Mouse (Mus musculus) hindbrain, embryonic 16.5 days (tissue): ENCODE results near the gene 1700093K21Rik. TPM values are rescaled to one million over a fixed set of nuclear protein-coding genes. Genes with fewer than 3 reads are reported as not detected.
"Not testable (repeated sequence)": the region's sequence is repeated elsewhere in the genome, so short reads cannot be mapped to it uniquely, and the experiment has no call there.

Source experiments
- ATAC-seq: fragments of 200-750 bp; cut with Nextera tagmentation; 2 replicates; pipeline ENCODE4 v1.8.0; 2017; ENCODE audit warnings: moderate TSS enrichment, moderate library complexity
- H3K27ac ChIP-seq: fragments of 300-500 bp; sonication (generic); 2 replicates; pipeline ENCODE4 v1.5.1; 2014; ENCODE audit warnings: low read depth, mild to moderate bottlenecking, control low read depth, low read length, moderate library complexity
- H3K27me3 ChIP-seq: fragments of 300-500 bp; sonication (generic); replicated peaks from 2 replicates; pipeline ENCODE4 v1.6.1; 2014; ENCODE audit warnings: low read length; ENCODE audit not compliant: control insufficient read depth, insufficient read depth
- H3K36me3 ChIP-seq: fragments of 300-500 bp; sonication (generic); 2 replicates; pipeline ENCODE4 v1.6.1; 2014; ENCODE audit warnings: mild to moderate bottlenecking, low read length, moderate library complexity, mixed read lengths; ENCODE audit not compliant: control insufficient read depth, insufficient read depth
- H3K4me1 ChIP-seq: fragments of 300-500 bp; sonication (generic); 2 replicates; pipeline ENCODE4 v1.6.1; 2014; ENCODE audit warnings: low read depth, low read length; ENCODE audit not compliant: control insufficient read depth, insufficient read depth
- H3K4me2 ChIP-seq: fragments of 300-500 bp; sonication (generic); 2 replicates; pipeline ENCODE4 v1.6.1; 2014; ENCODE audit warnings: mild to moderate bottlenecking, low read length, control low read depth, moderate library complexity
- H3K4me3 ChIP-seq: fragments of 300-500 bp; sonication (generic); 2 replicates; pipeline ENCODE4 v1.5.1; 2014; ENCODE audit warnings: mild to moderate bottlenecking, low read length, control low read depth, moderate library complexity
- H3K9ac ChIP-seq: fragments of 300-500 bp; sonication (generic); 2 replicates; pipeline ENCODE4 v1.6.1; 2014; ENCODE audit warnings: low read depth, mild to moderate bottlenecking, control low read depth, low read length, moderate library complexity
- H3K9me3 ChIP-seq: fragments of 300-500 bp; sonication (generic); 2 replicates; pipeline ENCODE4 v1.6.1; 2014; ENCODE audit warnings: mild to moderate bottlenecking, low read length, moderate library complexity; ENCODE audit not compliant: control insufficient read depth
- WGBS: fragments of 180-500 bp; shearing (Covaris S2); extraction: QIAGEN DNeasy Blood & Tissue Kit; methylation state at CpG from one replicate; pipeline ENCODE4 v1.1.7; 2014; 5-methylcytosine and 5-hydroxymethylcytosine counted together
- polyA plus RNA-seq: library from polyadenylated mRNA; unstranded; fragments of >200 nt; fragmentation: Nextera tagmentation; extraction: Ambion mirVana; gene quantifications from 2 replicates; pipeline ENCODE4 v1.2.1, GENCODE M21; 2015

The 1700093K21Rik gene
- polyA plus RNA-seq, result not detected in 2 replicates

- Histone ChIP-seq H3K27me3 (no peaks in the 10 kb centered on the region), H3K4me1 (no peaks in the 10 kb centered on the region), H3K4me3 (no peak within 1 kb of the TSS), H3K4me2 (no peak within 1 kb of the TSS), H3K36me3 (no peaks in the 10 kb centered on the region), H3K27ac (no peak within 1 kb of the TSS), H3K9me3 (no peaks in the 10 kb centered on the region), H3K9ac (no peak within 1 kb of the TSS)
- ATAC-seq, result no peak
- WGBS, result 32% methylated on average over 5 of the region's 5 CpGs
Observed at GRCm38 (mm10) chr11:23520473-23521205, at the start of gene 1700093K21Rik. TSS of gene 1700093K21Rik (minus strand) at chr11:23521155.

- H3K36me3 ChIP-seq, result peaks cover 19% of the 10 kb centered on the region
- H3K9me3 ChIP-seq, result no peaks in the 10 kb centered on the region
- no peaks in the 10 kb centered on the region for H3K4me1 ChIP-seq
- H3K27ac ChIP-seq, result no peak overlapping the region
- no peak overlapping the region for H3K9ac ChIP-seq
- no peak overlapping the region for H3K4me2 ChIP-seq
- H3K4me3 ChIP-seq, result no peak overlapping the region
- H3K27me3 ChIP-seq, result no peaks in the 10 kb centered on the region
- WGBS, result 94% methylated on average over 7 of the region's 7 CpGs
- no peak for ATAC-seq
Observed at GRCm38 (mm10) chr11:23570130-23570529, 49.2 kb upstream of the 1700093K21Rik start.

DNA sequence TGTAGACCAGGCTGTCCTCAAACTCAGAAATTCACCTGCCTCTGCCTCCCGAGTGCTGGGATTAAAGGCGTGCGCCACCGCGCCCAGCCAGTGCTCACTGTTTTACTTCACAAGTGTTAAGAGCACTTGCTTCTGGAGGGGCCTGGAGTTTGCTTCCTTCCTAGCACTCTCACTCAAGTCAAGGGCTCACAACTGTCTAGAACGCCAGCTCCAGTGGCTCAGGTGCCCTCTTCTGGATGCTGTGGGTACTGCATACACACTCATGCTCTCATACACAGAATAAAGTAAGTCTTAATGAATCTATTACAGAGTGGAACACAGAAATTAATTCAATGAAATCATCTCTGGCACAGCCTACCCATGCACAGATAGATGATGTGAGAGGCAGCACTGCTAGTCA, 44.8 kb upstream of the 1700093K21Rik start:
- Histone ChIP-seq H3K9me3 (no peaks in the 10 kb centered on the region), H3K27me3 (no peaks in the 10 kb centered on the region), H3K4me3 (no peak overlapping the region), H3K9ac (no peak overlapping the region), H3K4me1 (no peaks in the 10 kb centered on the region), H3K36me3 (peaks cover 13% of the 10 kb centered on the region), H3K4me2 (no peak overlapping the region), H3K27ac (no peak overlapping the region)
- peak; percentile 88 for ATAC-seq
- 59% methylated on average over 6 of the region's 6 CpGs for WGBS

DNA sequence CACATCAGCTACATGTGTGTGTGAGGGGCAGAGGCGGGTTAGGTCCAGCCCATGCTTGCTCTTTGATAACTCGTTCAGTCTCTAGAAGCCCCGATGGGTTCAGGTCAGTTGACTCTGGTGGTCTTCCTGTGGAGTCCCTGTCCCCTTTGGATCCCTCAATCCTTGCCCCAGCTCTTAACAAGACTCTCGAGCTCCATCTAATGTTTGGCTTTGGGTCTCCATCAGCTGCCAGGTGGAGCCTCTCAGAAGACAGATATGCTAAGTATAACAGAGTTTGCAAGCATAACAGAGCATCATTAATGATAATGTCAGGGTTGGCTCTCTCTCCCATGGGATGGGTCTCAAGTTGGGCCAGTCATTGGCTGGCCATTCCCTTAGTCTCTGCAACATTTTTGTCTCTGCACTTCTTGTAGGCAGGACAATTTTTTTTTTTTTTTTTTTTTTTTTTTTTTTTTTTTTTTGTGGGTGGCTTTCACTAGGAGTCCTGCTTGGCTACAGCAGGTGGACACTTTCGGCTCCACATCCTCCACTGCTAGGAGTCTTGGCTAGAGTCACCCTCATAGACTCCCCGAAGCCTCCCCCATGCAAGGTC, 36.2 kb upstream of the 1700093K21Rik start:
- 63% methylated on average over 6 of the region's 6 CpGs for WGBS
- ATAC-seq, result no peak

DNA sequence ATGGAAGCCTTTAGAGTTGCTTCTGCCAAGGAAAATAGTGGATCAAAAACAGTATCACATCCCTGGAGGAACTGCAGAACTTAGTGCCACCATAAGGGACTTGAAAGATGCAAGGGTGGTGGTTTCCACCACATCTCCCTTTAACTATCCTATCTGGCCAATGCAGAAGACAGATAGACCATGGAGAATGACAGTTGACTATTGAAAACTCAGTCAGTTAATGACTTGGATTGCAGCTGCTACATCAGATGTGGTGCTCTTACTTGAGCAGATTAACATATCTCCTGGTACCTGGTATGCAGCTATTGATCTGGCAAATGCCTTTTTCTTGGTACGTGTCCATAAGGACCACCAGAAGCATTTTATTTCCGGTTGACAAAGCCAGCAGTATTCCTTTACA, 16.5 kb upstream of the 1700093K21Rik start:
- Histone ChIP-seq H3K9me3 (no peaks in the 10 kb centered on the region), H3K36me3 (no peaks in the 10 kb centered on the region)
- 89% methylated on average over 2 of the region's 2 CpGs for whole genome bisulfite sequencing

More for the DNA sequence above, 36.2 kb upstream of the 1700093K21Rik start:
- Histone ChIP-seq H3K9ac (no peak overlapping the region), H3K4me3 (no peak overlapping the region), H3K4me1 (no peaks in the 10 kb centered on the region), H3K4me2 (no peak overlapping the region), H3K27me3 (no peaks in the 10 kb centered on the region), H3K27ac (no peak overlapping the region), H3K36me3 (no peaks in the 10 kb centered on the region; the same call in 1 of the 2 replicates), H3K9me3 (no peaks in the 10 kb centered on the region)

DNA sequence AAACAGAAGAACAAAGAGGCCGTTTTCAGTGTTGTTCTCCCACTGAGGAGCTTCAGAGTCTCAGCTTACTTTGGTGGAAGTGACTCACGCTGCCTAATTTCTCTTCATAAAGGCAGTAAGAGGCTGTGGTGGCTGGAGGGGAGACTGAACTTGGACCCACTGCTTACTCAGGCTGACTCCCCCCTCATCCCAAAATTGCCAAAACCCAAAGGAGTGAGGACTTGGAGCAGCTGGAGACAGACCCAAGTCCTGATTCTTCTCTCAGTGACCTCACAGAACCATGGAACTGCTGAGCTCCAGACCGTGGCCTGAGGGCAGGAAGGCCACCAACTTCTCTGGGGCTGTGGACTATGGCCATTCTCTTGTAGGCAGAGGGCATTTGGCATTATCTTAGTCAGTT, 2.0 kb downstream of the 1700093K21Rik start:
- WGBS, result 80% methylated on average over 3 of the region's 3 CpGs
- Histone ChIP-seq H3K4me3 (no peak overlapping the region), H3K4me1 (no peaks in the 10 kb centered on the region), H3K27ac (no peak overlapping the region), H3K9ac (no peak overlapping the region), H3K9me3 (no peaks in the 10 kb centered on the region), H3K36me3 (no peaks in the 10 kb centered on the region), H3K27me3 (no peaks in the 10 kb centered on the region), H3K4me2 (no peak overlapping the region)
- ATAC-seq, result no peak

More for the DNA sequence above, 16.5 kb upstream of the 1700093K21Rik start:
- Histone ChIP-seq H3K27me3 (no peaks in the 10 kb centered on the region), H3K4me1 (no peaks in the 10 kb centered on the region), H3K27ac (no peak overlapping the region), H3K9ac (no peak overlapping the region), H3K4me3 (no peak overlapping the region), H3K4me2 (no peak overlapping the region)
- ATAC-seq, result no peak

DNA sequence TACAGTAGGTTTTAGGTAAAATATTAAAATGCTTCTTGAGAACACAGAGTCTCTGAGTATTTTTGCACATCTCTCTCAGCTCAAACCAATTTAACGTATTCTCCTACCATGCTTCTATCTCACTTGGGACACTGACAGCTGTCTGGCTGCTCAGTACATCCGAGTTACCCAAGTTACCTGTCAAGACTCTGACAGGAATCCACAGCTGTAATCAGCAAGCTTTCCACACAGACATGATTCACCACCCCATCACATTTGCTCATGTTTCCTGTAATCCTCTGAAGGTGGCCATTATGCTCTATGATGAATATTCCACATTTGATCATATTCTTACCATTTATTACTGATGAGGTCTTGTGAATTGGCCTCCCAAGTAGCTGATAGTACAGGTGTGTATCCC, 5.6 kb downstream of the 1700093K21Rik start:
- 80% methylated on average over 2 of the region's 2 CpGs for WGBS
- no peak overlapping the region for H3K4me2 ChIP-seq
- H3K36me3 ChIP-seq, result no peaks in the 10 kb centered on the region
- H3K4me3 ChIP-seq, result no peak overlapping the region
- no peak for ATAC-seq
- no peak overlapping the region for H3K27ac ChIP-seq
- no peaks in the 10 kb centered on the region for H3K4me1 ChIP-seq
- no peaks in the 10 kb centered on the region for H3K9me3 ChIP-seq
- H3K9ac ChIP-seq, result no peak overlapping the region
- H3K27me3 ChIP-seq, result no peaks in the 10 kb centered on the region

GRCm38 (mm10) chr11:23514785-23515184, 6.2 kb downstream of the 1700093K21Rik start:
- H3K36me3 ChIP-seq, H3K27ac ChIP-seq, H3K4me1 ChIP-seq, H3K9me3 ChIP-seq, ATAC-seq, H3K4me3 ChIP-seq, H3K27me3 ChIP-seq, H3K9ac ChIP-seq, H3K4me2 ChIP-seq: not testable (repeated sequence)
- WGBS, result 71% methylated on average over 4 of the region's 4 CpGs

GRCm38 (mm10) chr11:23504801-23505200, 16.2 kb downstream of the 1700093K21Rik start:
- not testable (repeated sequence) for H3K36me3 ChIP-seq, H3K9ac ChIP-seq, H3K4me3 ChIP-seq, H3K27me3 ChIP-seq, H3K9me3 ChIP-seq, H3K27ac ChIP-seq, H3K4me1 ChIP-seq, H3K4me2 ChIP-seq, ATAC-seq
- 80% methylated on average over 5 of the region's 5 CpGs for WGBS
